Mouse (Mus musculus) midbrain, embryonic 10.5 days (tissue): Measurements from ENCODE around the gene Rars2. TPM values are rescaled to one million over a fixed set of nuclear protein-coding genes. Genes with fewer than 3 reads are reported as not detected.

Experiments
- polyA plus RNA-seq: library from polyadenylated mRNA; unstranded; fragments of >200 nt; fragmentation: Nextera tagmentation; extraction: Ambion mirVana; gene quantifications from 2 replicates; pipeline ENCODE4 v1.2.1, GENCODE M21; 2016

Gene Rars2
- polyA plus RNA-seq, 1 experiment from 2014 or later, result 75.2 TPM

Other genes starting within 250 kb of the Rars2 start
- gene Akirin2, start 64.0 kb upstream of the Rars2 start, polyA plus RNA-seq, result 58.7 and 67.0 TPM in 2 replicates
- 109 TPM in 2 replicates for gene Orc3, start within 50 bp of the Rars2 start, polyA plus RNA-seq
- 63.4 and 68.0 TPM in 2 replicates for gene Slc35a1, start 72.5 kb downstream of the Rars2 start, polyA plus RNA-seq
- 0.46 and 0.73 TPM in 2 replicates for gene Cfap206, start 115.2 kb downstream of the Rars2 start, polyA plus RNA-seq
- gene Gm136, start 141.3 kb downstream of the Rars2 start, polyA plus RNA-seq, result not detected in 2 replicates
- 38.8 and 41.5 TPM in 2 replicates for gene Smim8, start 163.5 kb downstream of the Rars2 start, polyA plus RNA-seq